Mouse (Mus musculus) regulatory T cell (primary cell): Measurements from ENCODE around the gene Frrs1l.

Experiments
- in situ Hi-C: fragments of 300-600 bp; cut with MboI, MseI; formaldehyde crosslinking; loops from one replicate; pipeline ENCODE4 v1.15.1; 2025; ENCODE audit warnings: high pct_unique_total_duplicates

The Frrs1l gene

DNA sequence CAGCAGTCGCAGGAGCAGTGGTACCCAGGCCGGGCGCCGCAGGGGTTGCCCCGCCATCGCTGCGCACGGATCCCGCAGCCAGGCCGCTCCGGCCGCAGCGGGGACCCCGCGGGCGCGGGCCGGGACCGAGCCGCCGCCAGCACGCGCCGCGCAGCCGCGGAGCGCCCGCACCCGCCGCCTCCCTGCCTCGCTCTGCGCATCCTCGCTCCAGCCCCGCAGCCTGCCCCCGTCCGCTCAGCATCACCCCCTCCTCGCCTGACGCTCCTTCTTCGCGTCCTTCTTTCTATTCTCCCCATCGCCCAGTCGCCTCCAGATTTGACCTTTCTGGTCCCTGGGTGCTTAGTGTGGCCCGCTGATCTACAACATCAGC lies at the start of gene Frrs1l:
Gene Frrs1l (minus strand): TSS at position 177 of the 370 bp plus-strand sequence.
- in situ Hi-C loops = no loop called here

DNA sequence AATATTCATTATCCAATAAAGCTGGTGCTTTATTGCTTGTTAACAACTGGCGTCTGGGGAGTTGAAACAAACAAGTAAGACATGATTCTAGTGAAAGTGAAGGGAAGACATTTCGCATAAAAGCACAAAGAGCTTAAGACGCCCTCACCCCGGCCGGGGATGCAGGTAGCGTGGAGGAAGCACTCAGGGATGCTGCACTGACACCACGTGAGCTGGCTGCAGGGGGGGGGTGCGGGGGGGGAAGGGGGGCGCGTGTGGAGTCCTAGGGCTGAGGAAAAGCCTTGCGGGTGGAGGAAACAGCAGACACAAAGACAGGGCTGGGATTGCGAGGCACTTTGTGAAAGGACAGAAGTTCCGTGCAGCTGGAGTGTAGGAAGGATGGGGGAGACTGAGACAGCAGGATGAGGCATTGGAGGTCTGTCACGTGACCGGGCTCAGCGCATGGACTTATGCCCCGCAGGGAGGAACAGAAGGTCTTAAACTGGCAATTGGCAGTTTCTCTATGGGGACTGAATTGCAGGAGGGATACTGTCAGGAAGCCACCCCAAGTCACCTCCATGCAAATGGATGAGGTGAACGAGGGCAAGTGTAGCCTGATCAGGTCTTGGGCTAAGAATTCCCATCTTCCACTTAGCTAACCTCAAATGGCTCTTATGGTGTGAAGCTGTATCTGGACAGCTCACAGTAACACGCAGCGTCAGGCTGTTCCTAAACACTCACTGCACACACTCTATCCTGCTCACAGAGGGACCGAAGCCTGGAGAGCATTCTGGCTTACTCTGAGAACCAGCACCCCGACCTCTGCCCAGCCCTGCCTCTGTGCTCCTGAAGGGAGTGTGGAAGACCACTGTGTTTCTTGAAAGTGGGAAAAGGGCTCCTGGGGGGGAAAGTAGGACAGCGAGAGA lies 49.2 kb upstream of the Frrs1l start:
- in situ Hi-C loops = no loop called here

DNA sequence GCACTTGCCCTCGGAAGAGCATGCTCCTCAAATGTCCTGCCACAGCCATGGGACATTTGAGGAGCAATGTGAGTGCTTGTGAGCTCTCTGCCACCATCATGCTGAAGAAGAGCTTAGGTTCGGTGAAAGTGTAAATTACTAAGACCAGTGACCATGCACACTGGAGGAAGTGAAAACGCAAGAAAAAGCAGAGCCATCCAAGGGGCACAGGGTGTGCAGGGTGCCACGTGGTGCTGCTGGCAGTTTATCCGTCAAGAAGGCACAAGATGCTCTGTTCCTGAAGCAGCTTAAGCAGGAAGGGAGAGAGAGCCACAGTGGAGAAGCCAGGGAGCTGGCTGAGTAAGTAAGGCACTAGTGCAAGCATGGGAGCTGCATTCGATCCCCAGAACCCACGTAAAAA lies 47.4 kb upstream of the Frrs1l start:
- in situ Hi-C loops = no loop called here

DNA sequence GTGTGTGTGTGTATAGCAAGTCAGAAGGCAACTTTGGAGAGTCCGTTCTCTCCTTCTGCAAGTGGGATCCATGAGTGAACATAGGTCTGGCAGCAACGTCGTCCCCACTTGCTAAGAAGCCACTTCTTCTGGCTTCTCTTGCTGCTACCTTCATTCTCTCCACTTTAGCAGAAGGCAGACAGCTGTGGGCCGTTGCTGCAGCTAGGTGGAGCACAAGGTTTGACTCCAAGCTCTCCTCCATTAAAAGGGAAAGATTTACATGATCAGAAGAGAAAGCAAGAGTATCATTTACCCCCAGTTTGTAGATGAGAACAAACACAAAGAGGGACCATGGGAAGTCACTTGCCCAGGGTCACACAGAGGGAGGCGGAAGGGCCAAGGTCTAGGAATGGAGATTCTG lies 44.0 kb upstream of the Frrs1l start:
- in situ Hi-C loops = loop anchor here (5.0 kb wide), 1 partner anchor 103 kb away; no protein-coding TSS in a partner anchor

DNA sequence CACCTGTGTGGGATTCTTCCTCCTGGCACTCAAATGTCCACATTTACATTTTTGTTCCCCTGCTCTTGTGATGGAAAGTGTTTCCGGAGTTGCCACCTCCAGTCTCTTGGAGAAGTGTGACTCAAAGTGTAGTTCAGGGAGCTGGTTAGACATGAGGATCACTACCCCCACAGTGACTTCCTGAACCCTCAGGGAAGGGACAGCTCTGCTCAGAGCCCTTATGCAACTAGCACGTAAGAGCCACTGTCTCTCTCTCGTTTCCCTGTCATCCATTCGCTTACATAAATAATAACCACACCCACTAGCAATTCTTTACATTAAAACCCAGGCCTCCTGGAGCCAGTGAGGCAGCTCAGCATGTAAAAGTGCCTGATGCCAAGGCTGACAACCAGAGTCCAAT lies 41.2 kb upstream of the Frrs1l start:
- in situ Hi-C loops = loop anchor here (5.0 kb wide), 1 partner anchor 106 kb away; no protein-coding TSS in a partner anchor

DNA sequence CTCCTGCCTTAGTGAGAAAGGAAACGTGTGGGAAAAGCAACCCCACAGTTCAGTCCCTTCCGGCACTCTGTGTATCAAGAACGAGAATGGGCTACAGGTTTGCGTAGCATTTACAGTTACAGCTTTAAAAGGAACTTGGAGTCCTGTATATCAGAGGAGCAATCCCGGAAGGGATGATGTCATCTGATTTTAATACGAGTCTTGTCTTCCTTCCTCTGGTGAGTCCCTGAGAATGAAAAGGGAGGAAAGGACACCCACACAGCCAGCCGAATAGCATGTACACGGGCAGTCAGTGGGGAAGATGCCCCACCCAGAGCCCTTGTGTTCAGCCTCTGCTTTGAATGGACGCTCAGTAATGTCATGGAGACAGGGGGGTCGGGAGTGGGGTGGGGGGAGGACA lies 37.8 kb upstream of the Frrs1l start:
- in situ Hi-C loops = no loop called here

DNA sequence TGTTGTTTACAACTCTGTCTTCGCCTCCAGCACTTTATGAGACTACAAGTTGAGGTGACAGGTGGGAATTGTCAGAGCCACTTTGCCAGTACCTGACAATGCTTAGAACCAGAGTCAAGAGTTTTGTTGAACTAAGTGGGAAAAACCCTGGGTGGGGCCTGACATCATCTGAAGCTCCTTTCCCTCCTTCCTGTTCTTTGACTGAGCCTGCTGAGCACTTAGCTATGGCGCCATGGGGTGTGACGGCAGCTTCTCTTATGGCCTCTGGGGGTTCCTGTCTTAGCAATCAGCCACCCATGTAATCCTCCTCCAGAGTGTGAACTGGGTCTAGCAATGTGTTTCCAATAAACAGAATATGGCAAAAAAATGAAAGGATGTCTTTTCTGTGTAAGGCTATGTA lies 33.3 kb upstream of the Frrs1l start:
- in situ Hi-C loops = no loop called here

DNA sequence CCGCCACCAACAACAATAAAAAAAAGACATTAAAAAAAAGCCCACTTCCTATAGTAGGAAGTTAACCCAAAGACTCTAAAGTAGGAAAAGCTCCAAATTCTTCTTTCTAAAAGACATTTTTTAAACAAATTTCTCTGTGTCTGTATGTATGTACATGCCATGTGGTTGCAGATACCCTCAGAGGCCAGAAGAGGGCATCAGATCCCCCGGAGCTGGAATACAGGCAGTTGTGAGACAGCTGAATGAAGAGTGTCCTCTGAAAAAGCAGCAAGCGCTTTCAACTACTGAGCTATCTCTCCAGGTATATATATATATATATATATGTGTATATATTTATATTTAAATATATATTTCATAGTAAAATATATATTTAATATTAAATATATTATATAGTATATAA lies 31.1 kb upstream of the Frrs1l start:
- in situ Hi-C loops = no loop called here

DNA sequence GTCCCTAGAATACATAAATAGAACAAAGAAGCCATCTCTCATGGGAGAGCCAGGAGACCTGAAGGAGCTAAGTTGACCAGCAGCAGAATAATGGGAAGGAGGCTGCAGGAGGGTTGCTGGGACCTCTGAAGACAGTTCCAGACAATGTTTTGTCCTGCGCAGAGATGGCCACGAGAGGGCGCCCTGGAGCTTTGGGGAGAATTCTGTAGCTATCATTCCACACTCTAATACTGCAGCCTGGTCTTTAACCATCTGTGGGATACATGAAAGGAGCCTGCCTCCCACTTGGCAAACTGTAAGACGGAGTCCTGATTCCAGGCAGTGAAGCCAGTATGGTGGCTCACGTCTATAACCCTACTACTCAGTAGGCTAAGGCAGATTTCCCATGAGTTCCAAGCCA lies 27.0 kb upstream of the Frrs1l start:
- in situ Hi-C loops = loop anchor here (10.0 kb wide), 1 partner anchor 128 kb away; the partner anchor contains the start of gene Epb41l4b

DNA sequence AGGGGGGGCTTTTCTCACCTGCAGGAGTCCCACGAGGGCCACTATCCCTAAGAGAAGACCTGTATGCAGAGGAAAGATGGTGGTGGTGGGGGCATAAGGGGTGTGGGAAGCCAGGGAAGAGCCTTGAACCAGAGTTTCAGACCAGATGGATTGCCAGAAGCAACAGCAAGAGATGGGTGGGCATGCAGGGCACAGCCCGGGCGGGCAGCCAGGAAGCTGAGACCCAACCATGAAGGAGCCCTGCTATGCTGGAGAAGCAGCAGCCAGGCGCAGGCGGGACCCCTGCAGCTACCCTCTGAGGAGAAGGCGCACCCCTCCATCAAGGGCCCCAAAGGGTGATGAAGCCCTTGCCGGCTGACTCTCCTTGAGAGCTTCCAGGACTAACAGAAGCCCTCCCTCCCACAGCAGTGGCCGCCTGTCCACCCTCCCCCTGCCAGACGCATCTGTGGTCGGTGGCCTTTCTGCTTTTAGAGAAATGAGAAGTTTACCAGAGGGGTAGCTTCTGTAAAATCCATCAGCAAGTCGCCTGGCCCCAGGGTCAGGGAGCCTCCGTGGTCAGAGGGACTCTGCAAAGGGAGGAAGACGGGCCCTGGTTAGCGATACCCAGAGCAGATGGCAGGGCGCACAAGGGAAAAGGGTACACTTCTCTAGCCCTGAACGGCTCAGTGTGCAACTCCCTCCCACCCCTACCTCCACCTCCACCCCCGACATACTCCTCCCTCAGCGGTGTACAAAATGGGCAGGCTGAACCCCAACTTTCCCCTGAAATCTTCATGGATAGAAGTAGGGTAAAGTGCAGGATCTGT lies 26.4 kb upstream of the Frrs1l start:
- in situ Hi-C loops = loop anchor here (10.0 kb wide), 1 partner anchor 128 kb away; the partner anchor contains the start of gene Epb41l4b

DNA sequence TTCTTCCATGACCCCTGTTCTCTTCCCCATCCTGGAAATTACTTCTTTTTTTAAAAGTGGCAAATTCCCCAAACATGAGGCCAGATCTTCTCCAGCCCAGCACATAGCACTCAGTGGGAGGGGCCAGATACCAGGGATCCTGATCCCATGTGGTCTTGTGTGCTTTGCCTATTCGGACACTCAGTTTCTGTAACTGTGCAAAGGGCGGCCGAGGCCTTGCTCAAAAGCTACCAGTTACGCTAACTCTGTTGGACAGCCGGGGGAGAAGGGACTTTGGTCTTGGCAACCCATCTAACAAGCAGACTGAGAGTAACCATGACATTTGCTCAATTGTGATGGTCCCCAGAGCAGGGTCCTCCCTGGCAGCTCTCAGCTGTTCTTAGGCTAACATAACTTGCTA lies 24.8 kb upstream of the Frrs1l start:
- in situ Hi-C loops = loop anchor here (10.0 kb wide), 1 partner anchor 130 kb away; the partner anchor contains the start of gene Epb41l4b

DNA sequence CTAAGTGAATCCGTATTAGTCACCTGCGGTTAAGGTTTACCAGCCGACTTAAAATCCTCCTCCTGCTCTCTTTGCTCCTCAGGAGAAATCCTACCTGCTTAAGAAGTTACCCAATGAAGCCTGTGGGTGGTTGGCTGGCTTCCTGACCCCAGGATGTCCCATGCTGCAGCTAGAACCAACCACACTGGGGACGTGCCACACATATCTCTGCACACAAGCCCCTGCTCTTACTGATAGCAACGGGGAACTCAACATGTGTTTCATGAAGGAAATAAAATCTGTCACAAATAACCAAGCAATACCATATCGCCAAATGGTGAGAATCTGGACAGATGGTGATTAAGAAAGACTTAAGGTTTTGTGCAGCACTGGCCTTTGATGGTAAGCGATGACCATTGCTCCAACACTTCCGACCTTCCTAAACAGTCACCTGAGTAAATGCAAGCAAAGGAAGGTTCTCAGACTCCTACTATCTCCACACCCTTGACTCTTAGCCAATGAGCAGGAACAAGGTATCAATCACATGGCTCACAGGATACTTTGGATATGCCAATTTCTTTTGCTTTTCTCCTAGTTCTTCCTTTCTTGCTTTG lies 21.4 kb upstream of the Frrs1l start:
- in situ Hi-C loops = loop anchor here (10.0 kb wide), 1 partner anchor 133 kb away; the partner anchor contains the start of gene Epb41l4b

DNA sequence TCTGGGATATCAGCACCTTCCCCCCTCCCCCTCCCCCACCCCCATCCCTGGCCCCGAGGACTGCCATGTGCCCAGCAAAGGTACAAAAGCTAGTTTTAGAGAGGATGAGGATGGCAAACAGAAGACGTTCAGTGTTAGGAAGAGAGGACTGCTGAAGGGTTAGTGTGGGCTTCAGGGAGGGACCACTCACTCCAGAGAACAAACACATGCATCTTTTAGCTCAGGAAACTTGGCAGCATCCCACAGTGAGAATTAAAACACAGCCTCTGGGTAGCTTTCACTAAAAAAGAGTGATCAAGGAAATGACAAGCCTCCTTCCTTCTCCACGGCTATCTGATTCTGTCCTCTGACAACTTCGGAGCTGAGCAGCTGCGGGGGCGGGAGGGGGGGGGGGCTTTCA lies 20.7 kb upstream of the Frrs1l start:
- in situ Hi-C loops = loop anchor here (10.0 kb wide), 1 partner anchor 134 kb away; the partner anchor contains the start of gene Epb41l4b

DNA sequence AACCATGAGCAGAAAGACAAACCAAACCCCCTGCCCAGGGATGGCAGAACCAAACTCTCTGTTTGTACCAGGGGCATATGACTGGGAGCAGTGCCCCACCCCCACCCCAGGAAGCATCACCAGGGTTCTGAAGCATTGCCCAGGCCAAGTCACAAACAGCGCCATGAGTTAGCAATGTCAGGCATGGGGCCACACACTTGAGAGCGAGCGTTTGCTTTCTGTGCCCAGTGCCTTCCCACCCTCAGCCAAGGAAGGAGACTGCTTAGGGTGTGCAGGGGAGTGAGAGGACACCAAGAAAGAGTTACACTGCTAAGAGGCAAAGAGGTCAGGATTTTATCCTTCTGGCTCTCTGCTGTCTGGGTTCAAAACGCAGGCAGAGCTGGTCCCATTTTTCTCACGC lies 20.2 kb upstream of the Frrs1l start:
- in situ Hi-C loops = loop anchor here (10.0 kb wide), 1 partner anchor 134 kb away; the partner anchor contains the start of gene Epb41l4b

DNA sequence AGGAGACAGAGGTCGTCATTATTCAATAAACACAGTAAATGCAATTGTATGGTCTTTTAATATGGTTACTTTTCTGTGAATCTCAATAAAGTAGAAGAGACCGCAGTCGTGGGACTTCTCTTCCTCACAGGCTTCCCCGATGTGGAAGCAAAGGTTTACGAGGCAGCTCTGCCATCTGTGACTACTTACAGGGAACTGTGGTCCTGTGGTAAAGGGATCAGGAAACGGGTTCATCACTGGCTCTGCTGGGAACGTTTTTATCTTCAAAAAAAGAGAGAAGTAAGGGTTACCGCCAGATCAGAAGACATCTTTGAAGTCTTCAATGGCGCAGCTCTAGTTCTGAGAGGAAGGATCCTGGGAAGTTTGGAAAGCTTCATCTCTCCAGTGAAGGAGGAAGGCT lies 17.5 kb upstream of the Frrs1l start:
- in situ Hi-C loops = no loop called here

DNA sequence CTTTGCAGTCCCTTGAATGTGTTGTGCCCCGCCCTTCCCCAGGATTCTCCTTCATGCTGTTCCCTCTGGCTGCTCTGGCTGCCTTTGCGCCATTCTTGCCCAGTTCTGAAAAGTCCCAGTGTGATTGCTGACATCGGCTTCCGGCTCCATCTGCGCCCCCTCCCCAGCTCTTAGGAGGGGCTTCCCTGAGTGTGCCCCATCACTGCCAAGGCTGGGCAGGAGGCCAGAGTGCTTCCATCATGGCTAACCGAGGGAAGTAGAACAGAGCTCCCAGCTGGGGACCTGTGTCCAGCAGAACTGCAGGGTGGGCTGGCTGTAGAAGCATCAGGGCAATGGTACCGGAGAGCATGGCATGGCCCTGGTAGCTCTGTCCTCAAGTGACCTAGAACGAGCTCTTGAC lies 14.8 kb upstream of the Frrs1l start:
- in situ Hi-C loops = no loop called here

DNA sequence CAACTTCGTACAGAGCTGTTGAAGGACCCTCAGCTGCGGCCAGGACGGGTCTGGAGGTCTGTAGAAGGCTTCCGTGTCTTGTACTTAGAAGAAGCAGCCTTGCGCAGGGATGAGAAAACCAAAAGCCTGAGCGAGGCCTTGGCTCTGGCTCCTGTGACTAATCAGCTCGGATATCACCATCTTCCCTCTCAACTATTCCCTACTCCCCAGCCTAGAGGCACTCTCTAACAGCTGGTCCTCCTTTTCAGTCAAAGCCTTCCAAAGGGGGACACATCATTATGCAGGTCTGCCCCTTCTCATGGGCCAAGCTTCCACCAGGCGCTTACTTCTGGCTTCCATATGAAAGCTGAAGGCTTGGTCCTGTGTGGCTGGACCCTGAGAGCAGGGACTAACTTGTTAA lies 13.7 kb upstream of the Frrs1l start:
- in situ Hi-C loops = no loop called here

DNA sequence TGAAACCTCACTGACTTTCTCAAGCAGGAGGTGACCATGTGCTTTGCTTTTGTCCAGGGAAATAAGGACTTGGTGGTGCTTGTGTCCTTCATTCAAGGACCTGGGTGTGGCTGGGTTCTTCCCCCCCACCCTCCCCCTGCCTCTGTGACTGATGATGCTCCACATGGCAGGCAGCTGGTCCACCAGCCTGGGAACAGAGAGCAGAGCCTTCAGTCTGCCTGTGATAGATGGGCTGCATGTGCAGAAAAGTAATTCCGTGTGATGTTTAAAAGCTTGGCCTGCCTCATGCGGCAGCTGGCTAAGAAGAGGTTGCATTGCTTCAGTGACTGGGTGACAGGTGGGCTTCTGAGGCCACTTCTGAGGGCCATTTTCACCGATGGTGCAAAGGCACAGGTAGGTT lies 12.6 kb upstream of the Frrs1l start:
- in situ Hi-C loops = no loop called here

DNA sequence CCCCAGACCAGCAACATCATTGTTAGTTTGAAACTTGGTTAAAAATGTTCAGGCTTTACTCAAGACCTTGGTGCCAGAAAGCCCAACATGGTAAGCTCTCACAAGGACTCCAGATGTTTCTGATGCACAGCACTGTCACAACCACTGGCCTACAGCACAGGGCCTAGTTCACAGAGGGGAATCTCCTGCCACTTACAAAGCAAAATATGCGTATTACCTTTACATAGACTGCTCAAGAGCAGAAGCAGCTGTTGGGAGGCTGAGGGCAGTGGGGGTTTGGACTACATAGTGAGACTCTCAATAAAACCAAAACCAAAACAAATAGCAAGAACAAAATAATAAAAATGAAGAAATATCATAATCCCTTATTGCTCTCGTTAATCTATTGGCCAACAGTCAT lies 11.2 kb upstream of the Frrs1l start:
- in situ Hi-C loops = no loop called here

DNA sequence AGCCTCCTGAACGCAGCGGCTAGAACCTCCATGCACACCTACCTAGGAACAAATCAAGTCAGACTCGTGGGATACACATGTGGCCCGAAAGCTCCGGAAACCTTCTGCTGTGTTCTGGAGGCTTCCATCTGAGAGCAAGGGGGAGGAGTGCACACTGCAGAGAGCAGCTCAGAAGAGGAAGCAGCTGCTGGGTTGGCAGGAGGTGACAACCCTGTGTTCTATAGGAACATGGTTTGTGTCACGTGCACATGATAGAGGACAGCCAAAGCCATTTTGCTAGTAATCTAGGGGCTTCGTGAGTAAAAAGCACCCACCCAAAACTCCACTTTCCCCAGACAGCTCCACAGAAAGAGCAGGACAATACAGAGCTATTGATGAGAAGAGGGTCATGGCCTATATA lies 3.1 kb upstream of the Frrs1l start:
- in situ Hi-C loops = no loop called here

DNA sequence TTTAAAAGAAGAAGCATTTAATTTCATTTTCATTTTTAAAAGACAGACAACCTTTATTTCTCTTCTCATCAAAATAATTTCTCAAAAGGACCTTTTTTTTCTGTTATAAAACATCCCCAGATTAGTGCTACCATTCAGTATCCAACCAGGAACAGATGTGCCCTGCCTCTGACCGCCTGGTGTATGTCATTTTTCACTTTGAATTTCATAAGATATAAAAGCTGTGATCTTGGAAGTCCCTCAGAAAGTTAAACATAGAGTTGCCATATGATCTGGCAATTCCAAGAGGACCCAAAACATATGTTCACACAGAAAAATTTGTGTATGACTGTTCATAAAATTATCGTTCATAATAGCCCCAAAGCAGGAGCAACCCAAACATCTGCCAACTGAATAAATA lies 1.8 kb upstream of the Frrs1l start:
- in situ Hi-C loops = no loop called here
